Mouse (Mus musculus): ENCODE results near the gene Eras.
"Not testable (repeated sequence)": the region's sequence is repeated elsewhere in the genome, so short reads cannot be mapped to it uniquely, and the experiment has no call there.

The Eras gene

DNA sequence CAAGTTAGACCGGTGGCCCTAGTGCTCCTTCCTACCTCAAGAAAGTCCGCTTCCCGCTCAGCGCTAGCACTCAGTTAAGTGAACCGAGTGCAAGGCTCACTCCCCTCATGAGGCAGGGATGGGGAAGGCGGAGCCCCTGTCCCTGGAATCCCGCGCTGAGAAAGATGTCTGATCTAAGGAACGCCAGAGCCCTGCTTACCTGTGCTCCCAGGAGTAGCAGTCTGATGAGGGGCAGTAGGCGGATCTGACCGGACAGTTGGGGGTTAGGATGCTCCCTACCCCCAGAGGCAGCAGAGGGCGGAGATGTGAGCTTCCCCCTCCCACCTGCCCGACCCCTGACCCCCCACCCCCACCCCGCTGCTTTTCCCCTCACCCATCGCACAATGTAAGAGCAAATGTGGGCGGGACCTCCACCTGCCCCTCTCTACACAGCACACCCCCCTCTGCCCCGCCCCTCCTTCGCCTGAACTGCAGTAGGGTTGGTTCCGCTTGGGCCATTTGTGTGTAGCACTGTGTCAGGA lies at the start of gene Eras:
Eras (minus strand) TSS at position 338 of the 521 bp plus-strand sequence.
- DNase-seq (ENCODE audit: low spot score): no peak

DNA sequence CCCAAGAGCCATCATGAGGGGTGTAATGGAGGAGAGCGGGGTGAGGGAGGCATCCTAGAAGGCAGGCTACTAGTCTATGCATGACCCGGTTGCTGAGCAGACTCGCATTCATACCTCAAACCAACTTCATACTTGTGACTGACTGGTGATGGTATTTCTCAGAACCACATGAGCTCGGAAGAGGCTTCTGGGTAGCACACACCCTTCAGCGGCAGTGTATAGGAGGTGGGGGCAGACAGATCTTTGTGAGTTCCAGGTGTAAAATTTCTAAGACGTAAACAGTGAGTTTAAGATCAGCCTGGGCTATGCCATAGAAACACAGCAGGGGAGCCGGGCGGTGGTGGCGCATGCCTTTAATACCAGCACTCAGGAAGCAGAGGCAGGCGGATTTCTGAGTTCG lies 49.5 kb upstream of the Eras start, which contains the start of gene Gata1:
Gata1 (minus strand) TSS at position 180 of the 400 bp plus-strand sequence.
- no peak for DNase-seq (ENCODE audit: low spot score)

DNA sequence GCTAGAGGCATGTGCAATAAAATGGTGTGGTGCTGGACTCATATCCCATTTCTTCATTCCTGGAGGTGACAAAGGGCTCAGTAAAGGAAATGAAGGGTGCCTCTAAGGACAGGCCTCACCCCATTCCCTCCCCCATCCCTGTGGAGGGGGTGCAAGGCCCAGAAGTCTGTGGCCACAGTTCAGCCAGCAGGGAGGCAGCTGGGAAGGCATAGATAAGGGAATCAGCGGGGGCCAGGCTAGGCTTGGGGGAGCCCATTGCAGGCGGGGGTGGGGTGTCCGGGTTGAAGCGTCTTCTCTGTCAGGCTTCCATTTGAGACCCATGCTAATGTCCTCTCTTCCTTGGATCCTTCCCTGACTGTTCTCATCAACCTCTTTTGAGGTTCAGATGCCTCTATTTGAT lies 42.9 kb upstream of the Eras start:
- no peak for DNase-seq (ENCODE audit: low spot score)

DNA sequence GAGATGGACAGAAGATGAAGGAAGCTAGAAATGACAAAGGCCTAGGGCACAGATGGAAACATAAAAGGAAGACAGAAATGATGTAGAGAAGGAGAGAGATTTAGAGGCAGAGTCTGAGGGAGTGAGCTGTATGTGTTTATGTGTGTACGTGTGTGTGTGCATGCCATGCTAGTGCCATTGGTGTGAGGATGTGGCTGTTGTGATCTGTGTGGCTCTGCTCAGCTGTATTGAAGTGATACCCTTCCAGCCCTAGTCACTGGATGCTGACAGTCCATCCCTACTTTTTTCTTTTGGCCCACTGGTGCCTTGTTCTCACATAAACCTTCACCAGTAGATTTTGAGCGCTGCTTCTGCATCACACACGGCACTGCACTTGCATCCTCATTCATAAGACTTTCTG lies 40.5 kb upstream of the Eras start:
- DNase-seq (ENCODE audit: low spot score): no peak

DNA sequence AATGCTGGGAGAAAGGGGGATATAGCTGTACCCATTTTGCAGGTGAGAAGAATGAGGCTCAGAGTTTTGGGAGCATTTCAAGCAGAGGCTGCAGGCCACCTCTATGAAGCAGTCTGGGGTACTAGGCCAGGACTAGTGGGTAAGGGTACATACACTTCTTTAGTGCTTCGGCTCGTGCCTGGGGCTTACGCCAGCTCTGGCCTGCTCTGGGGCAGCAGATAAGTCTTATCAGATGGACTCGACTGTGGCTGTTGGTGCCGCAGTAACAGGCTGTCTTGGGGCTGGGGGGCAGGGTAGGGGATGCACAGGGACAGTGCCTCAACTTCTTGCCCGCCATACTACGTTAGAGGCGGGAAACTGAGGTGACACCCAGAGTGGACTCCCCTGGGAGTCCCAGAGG lies 39.8 kb upstream of the Eras start:
- DNase-seq (ENCODE audit: low spot score): no peak

DNA sequence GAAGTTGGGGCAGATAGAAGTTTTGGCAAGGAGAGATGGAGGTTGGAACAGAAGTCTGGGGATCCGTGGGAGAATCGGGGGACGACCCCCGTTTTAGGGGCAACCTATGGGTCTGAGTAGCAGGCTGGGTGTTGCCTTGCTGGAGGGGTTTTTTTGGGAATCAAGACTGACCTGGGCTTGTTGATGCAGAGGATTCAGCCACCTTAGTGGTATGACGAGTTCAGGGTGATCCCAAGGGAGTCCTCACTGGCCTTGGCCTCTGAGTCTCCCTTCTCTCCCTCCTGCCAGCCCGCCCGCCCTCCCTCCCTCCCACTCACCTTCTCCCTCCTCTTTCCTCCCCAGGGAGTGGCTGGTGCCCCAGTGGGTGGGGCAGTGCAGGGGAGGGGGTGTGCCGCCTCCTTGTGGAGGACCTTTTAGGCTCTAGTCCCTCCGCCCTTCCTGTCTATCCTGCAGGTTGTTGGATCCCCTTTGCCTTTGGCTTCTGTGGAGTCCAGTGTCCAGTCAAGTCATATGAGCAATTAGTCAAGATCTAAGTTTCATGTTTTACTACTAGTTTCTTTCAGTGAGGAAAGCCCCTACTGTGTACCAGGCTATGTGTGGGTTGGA lies 39.3 kb upstream of the Eras start:
- DNase-seq (ENCODE audit: low spot score): no peak

DNA sequence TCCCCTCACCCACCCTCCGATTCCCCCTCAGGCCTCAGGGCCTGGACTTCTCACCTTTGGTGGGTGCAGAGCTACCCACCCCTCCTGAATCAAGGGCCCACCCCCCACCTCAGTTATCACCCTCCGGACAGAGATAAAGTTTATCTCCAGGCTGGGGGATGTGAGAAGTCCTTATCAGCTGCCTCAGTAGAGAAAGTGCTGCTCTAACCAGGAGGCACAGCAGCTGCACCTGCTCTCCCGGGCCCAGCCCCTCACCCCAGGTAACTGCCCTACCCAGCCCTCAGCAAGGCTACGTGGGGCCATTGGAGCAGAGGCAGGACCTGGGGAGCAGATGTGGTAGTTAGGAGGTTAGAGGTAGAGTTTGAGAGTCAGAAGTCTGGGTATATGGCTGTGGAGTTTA lies 37.8 kb upstream of the Eras start:
- DNase-seq (ENCODE audit: low spot score): no peak

DNA sequence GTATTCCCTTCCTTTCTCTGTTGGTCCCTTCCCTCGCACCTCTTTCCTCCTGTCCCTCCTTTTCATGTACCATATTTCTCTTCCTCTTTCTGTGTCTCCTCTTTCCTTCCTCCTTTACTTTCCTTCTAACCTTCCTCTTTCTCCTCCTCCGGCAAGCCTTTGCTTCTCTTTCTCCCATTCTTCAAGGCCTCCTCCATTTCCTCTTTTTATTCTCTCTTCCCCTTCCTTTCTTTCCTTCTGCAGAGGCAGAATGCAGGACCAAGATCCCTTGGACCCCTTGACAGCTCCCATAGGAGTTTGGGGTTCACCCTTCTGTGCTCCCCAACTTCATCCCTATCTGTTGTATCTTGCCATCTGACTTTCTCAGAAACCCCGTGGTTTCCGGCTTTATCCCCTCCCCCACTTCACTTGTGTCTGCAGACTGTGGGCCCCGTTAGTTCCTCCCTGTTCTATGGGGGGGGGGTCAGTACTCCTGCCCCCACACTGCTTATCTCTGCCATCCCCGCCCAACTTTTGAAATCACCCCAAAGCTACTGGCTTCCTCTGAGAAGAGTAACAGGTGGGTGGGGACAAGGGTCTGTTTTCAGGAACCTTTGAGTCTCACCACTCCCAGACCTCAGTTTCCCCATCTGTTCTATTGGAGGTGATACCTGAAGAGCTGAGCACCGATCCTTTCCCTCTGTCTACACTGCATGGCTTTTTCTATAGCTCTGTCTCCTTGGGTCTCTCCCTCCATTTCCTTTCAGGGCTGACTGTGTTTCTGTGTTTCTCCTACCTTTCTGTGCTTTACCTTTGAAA lies 35.6 kb upstream of the Eras start:
- DNase-seq (ENCODE audit: low spot score): no peak

DNA sequence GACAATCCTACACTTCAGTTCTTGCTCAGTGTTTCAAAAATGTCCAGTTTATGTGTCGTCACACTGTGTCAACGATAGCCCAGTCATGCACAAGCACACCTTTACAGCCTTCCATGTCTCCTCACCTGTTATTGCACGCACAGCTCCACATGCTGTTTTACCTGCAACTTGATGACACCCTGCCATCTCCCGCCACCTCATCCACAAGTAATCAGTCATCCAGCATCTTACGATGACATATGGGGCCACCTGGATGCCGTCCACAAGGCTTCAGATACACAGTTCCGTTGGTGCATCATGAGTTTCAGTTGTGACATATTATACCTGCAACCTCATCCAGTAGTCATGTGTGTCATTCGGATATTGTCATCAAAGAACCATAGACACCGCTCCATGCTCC lies 30.5 kb upstream of the Eras start:
- no peak for DNase-seq (ENCODE audit: low spot score)

DNA sequence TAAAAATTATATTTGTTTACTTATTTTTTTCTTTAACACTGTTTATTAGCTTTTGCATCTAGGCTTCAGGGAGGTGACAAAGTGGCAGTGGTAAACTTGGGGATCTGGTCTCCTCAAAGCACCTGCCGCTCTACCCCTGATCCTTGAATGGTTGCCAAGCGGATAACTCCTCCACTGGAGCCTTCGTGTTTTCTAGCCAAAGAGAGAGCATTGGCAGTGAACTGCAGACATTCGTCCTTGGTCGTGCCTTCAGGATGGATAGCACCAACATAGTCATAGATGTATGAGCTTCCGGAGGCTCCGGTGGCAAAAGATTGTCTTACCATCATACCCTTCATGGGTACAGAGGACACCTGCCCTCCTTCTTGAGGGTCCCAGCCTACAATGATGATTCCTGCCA lies 21.7 kb upstream of the Eras start:
- DNase-seq (ENCODE audit: low spot score): peak; percentile 31

DNA sequence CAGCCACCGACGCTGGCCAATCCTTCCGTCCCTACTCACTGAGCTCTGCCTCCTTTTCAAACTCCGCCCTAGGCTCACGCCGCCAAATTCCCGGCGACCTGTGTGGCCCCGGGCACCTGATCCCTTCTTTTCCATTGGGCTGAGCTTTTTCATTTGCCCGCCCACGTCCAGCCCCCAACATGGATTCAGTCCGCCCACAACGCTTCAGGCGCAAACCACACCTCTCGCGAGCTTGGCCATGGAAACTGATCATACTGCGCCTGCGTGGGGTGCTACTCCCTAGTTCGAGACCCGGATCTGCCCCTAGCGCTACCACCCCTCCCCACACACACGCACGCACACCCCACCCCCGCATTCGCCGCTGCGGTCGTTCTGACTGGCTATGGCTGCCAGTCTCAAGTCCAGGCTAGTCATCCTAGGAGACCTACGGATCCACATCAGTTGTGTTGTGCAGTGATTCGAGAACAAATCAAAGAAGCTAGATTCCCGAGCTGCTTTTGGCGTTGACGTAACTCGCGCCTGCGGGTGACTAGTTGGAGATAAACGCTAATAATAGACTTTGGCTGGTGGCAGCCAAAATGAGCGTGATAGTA lies 19.6 kb upstream of the Eras start:
- DNase-seq (ENCODE audit: low spot score): peak; percentile 93

DNA sequence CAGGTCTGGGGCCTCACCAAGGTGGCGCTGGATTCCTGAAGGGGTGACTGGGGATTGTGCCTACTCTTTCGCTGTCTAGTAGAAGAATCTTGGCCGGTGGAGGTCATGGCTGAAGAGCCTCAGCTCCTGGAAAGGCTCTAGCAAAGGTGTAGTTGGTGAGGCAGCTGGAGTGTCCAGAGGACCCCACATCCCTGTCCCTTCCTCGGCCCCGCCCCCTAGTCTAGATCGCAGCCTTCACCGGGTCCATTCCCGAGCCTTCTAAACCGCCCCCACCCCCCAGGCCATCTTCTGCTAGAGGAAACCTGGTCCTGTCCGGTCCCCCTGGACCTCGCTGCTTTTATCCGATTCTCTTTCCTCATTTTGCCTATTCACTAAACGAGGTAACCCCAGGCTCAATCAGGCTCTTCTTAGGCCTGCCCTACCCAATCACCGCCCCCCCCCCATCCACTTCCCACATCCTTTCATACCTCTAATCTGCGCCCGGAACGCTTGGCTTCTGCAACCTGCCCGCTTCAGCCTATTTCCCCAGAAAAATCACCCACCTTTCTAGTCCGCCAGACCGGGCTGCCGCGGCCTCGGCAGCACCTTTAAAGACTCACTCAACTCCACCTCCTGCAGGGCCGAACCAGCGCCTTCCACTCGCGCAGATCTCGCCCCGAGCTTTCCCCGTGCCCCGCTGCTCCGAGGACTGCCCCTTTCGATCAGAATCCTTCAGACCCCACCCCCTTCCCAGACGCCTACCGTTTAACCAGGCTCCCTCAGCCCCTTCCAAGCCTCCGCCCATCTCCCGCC lies 18.9 kb upstream of the Eras start, which contains the start of gene Hdac6:
Hdac6 (minus strand) TSS at position 782 of the 792 bp plus-strand sequence.
- DNase-seq (ENCODE audit: low spot score): no peak

DNA sequence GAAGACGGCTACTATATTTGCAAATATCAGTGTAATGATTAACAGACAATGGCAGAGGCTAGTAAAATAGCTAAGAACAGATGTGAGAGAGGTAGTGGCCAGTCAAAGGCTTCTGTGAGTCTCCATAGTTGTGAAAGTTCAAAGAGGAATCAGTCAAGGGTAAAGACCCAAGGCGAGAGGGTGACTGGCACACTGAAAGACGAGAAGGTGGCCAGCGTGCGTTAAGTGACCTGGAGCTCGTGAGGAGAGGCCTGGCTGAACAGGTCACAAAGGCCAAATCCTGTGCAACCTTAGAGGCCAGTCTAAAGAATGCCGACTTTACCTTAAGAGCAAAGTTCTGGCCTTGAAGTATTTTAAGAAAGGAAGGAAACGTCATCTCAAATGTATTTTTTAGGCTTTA lies 17.2 kb upstream of the Eras start:
- no peak for DNase-seq (ENCODE audit: low spot score)

DNA sequence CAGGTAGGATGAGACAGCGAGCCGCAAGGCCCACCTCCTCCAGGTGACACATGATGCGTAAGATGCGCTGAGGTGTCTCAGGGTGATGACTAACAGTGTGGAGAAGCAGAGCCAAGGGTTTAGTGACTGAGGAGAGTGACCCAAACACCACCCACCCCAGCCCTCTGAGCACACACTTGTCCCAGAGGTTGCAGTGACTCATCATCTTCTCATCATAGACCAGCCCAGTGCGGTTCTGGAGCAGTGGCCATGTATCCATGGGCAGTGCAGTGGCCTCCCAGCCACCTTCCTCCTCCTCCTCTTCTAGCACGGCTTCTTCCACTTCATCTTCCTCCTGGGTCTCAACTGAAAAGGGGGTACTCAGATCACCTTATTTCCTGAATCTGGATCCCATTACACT lies 9.3 kb upstream of the Eras start:
- DNase-seq (ENCODE audit: low spot score): no peak

DNA sequence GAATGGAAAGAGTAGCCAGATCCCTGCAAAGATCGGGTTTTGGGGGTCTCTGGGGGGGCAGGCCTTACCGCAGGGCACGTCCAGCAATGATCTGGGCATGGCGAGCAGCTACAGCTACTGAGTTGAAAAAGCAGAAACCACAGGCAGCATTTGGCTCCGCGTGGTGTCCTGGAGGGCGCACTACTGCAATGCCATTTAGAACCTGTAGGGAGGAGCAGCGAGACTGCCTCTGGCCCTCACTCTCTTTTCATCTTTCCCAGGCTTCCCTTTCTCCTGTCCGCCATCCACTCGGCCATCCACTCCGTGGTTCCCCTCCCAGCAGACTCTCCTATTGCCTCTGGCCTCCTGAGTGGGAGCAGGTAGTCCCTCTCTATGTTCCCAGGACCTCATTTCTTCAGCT lies 8.5 kb upstream of the Eras start:
- DNase-seq (ENCODE audit: low spot score): no peak

DNA sequence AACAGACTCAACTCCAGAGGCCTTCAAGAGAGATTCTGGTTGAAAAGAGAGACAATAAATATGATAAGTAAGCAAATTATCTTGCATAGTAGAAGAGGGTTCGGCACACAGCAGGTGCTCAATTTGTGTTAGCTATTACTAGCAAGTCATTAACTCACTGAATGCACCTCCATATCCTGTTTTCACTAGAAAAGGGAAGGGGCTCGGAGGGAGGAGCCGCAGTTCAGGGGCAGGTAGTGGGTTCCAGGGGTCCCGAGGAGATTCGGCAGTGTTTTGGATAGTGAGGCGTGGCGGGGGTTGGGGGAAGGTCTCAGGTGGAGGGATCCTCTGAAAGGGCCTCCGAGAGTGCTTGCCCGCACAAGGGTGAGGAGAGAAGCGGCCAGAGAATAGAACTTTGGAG lies 1.3 kb downstream of the Eras start:
- no peak for DNase-seq (ENCODE audit: low spot score)

DNA sequence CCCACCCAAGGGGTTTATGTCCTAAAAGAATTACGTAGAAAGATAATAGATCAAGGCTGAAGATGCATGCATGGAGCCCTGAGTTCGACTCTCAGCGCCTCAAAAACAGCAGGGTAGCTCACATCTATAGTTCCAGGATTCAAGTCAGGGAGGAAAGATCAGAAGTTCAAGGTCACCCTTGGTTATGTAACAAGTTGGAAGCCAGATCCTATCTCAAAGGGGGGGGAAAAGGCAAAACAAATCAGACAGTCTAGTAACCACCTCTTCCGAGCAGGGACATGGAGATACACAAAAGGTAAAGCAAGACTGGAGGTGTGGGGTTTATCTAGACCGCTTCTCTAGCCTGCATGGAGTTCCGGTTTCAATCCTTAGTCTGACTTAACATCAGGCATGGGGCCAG lies 2.1 kb downstream of the Eras start:
- DNase-seq (ENCODE audit: low spot score): no peak

DNA sequence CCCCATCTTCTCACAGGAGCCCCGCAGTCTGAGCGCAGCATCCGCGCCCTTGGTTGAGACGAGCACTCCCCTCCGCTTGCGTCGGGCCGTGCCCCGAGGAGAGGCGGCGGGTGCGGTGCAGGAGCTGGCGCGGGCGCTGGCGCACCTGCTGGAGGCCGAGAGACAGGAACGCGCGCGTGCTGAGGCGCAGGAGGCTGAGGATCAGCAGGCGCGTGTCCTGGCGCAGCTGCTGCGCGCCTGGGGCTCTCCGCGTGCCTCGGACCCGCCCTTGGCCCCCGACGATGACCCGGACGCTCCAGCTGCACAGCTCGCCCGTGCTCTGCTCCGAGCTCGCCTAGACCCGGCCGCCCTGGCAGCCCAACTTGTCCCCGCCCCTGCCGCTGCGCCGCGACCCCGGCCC lies 6.4 kb downstream of the Eras start:
- peak; percentile 45 for DNase-seq (ENCODE audit: low spot score)

DNA sequence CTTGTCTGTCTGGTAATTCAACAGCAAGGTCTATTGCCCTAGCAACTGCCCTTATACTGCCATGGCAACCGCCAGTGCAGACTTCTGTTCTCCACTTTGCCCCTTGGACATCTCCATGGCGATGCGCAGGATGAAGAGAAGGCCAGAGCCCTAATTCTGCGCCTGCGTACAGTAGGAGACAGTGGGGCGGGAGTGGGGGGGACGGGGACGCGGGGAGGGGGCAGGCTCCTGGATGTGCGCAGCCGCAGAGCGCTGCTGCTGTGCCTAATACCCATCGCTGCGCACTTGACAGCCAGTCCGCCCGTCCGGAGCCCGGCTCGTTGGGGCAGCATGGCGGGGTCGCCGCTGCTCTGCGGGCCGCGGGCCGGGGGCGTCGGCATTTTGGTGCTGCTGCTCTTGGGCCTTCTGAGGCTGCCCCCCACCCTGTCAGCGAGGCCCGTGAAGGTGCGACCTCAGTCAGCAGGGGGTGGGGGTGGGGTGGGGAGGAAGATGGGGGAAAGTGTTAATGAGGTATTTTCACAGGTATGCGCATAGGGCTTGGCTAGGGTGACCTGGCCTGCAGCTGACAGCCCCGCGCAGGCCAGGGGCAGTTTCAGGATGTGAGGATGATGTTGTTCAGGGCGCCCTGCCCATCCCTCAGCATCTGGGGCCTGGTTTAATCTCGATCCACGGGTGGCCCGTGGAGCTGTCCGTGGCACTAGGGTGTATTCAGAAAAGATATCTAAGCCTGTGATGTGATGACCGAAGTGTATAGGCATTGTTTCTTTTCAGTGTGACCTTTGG lies 8.6 kb downstream of the Eras start, which contains the start of gene Pcsk1n:
Pcsk1n (plus strand) TSS at position 222 of the 783 bp plus-strand sequence.
- no peak for DNase-seq (ENCODE audit: low spot score)

DNA sequence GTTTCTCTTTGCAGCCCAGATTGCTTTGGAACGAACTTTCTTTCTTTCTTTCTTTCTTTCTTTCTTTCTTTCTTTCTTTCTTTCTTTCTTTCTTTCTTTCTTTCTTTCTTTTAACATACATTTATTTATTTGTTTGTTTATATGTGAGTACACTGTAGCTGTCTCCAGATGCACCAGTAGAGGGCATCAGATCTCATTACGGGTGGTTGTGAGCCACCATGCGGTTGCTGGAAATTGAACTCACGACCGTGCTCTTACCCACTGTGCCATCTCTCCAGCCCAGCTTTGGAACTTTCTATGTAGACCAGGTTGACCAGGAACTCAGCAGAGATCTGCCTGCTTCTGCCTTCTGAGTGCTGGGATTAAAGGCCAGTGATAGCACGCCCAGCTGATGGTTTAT lies 10.4 kb downstream of the Eras start:
- not testable (repeated sequence) for DNase-seq (ENCODE audit: low spot score)

DNA sequence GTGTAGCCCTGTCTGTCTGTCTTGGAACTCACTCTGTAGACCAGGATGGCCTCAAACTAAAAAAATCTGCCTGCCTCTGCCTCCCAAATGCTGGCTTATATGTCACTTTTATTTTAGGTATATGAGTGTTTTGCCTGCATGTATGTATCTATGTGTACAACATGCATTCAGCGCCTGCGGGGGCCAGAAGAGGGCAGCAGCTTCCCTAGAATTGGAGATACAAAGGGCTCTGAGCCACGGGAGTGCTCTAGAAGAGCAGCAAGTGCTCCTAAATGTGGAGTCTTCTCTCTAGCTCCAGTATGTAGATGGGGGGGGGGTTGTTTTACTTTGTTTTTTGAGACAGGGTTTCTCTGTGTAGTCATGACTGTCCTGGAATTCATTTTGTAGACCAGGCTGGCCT lies 12.7 kb downstream of the Eras start:
- not testable (repeated sequence) for DNase-seq (ENCODE audit: low spot score)
